Mouse (Mus musculus) testis, adult 2 months (tissue): Measurements from ENCODE around the gene Gm11020.

Source experiments
- CTCF ChIP-seq: fragments of 200-500 bp; IDR thresholded peaks from 2 replicates; pipeline ENCODE4 v1.5.1; 2012; ENCODE audit warnings: low read depth, mild to moderate bottlenecking, inconsistent platforms, low read length, moderate library complexity; ENCODE audit not compliant: control insufficient read depth, insufficient read depth, insufficient replicate concordance
- POLR2A ChIP-seq: fragments of 200-500 bp; IDR thresholded peaks from 2 replicates; pipeline ENCODE4 v1.6.1; 2012; ENCODE audit warnings: low read depth, mild to moderate bottlenecking, inconsistent platforms, low read length, moderate library complexity; ENCODE audit not compliant: control insufficient read depth

DNA sequence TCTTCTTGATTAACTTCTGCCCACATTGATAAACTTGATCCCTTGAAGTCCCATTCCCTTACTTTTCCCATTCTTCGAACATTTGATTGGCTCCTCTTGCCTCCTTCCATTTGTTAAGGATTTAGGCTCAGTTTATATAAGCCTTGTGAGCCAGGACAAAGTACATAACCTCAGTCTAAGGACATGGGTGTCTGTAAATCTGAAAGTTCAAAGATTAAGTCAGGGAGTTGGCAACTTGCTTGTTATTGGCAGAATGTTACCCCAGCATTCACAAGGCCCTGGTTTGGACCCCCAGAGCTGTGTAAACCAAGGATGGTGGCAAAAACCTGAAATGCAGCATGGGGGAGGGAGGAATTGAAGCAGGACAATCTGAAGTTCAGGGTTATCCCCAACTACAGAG is 27.0 kb upstream of the Gm11020 start:
- TF ChIP-seq CTCF: no peak
- TF ChIP-seq POLR2A: no peak
